Comparison of ENCODE assay signal across 1 mouse cellular context in the genomic region with DNA sequence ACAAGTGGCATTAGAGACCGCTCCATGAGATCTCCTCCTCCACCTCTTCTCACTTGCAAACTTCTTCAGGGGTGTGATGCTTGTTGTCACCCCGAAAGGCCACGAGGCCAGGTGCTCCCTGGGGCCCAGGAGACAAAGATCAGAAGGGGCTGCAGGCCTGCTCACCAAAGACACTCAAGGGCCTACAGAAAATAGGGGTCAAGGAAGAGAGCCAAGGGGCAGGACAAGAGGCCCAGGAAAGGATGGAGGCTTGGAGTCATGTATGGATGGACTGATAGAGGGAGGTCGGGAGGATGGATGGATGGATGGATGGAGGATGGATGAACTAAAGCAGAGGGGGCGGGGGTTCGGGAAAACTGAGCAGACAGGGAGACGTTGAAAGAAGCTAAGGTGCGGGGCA.
TF ChIP-seq lines count a peak whose summit lies in the region.

No protein-coding gene starts in this region.

TF ChIP-seq in MEL, 35 proteins besides CTCF, POLR2A, EP300 and RAD21 (continued from another document):
- TF ChIP-seq JUND (IDR thresholded peaks at IDR 0.05; ENCODE audit: low read depth, low read length), result no peak
- no peak for TF ChIP-seq POLR2AphosphoS2 (IDR thresholded peaks at IDR 0.05; ENCODE audit: low read length)
- TF ChIP-seq UBTF (IDR thresholded peaks at IDR 0.05; ENCODE audit: borderline replicate concordance, insufficient read depth, low read depth, low read length), result no peak
- TF ChIP-seq GABPA (IDR thresholded peaks at IDR 0.05; ENCODE audit: low read depth, low read length), result no peak
- TF ChIP-seq SMC3 (IDR thresholded peaks at IDR 0.05; ENCODE audit: low read depth, low read length), result no peak
- no peak for TF ChIP-seq TCF12 (IDR thresholded peaks at IDR 0.05; ENCODE audit: low read depth, low read length)
- TF ChIP-seq MYC (IDR thresholded peaks at IDR 0.05; ENCODE audit: low read depth, low read length), result no peak
- TF ChIP-seq RCOR1 (IDR thresholded peaks at IDR 0.05; ENCODE audit: low read depth, low read length), result no peak
- no peak for TF ChIP-seq CHD2 (IDR thresholded peaks at IDR 0.05; ENCODE audit: low read length)
- TF ChIP-seq ETS1 (IDR thresholded peaks at IDR 0.05; ENCODE audit: low read depth, low read length), result no peak
- no peak for TF ChIP-seq SIN3A (IDR thresholded peaks at IDR 0.05; ENCODE audit: low read length)
- no peak for TF ChIP-seq KAT2A (conservative IDR thresholded peaks at IDR 0.05; ENCODE audit: low read depth, low read length)
- no peak for TF ChIP-seq USF2 (IDR thresholded peaks at IDR 0.05; ENCODE audit: borderline replicate concordance in 1 of 2, insufficient read depth in 1 of 2, low read depth in 1 of 2, low read length in 2 of 2)
- no peak for TF ChIP-seq MAZ (IDR thresholded peaks at IDR 0.05; ENCODE audit: low read depth, low read length)
- no peak for TF ChIP-seq ELF1 (IDR thresholded peaks at IDR 0.05; ENCODE audit: low read depth, low read length)
